Mouse (Mus musculus): ENCODE measurements around the gene Tsacc. TPM values are rescaled to one million over a fixed set of nuclear protein-coding genes. Genes with fewer than 3 reads are reported as not detected.

The Tsacc gene
- polyA plus RNA-seq (2014; fragmentation: Nextera tagmentation; extraction: Ambion mirVana) = 12.2 and 14.4 TPM in 2 replicates

GRCm38 (mm10) chr3:88296561-88297318, at the start of gene Tsacc, which contains the start of gene Cct3:
Tsacc (minus strand) TSS chr3:88296999.
Cct3 (plus strand) TSS chr3:88297116.
- peak within 1 kb of the TSS; percentile 81 for H3K9ac ChIP-seq (ENCODE audit: low read length)
- peak; percentile 98 for ATAC-seq (ENCODE audit: insufficient number of reproducible peaks, insufficient read depth, low FRiP score, low read depth)

GRCm38 (mm10) chr3:88339006-88339405, 42.2 kb upstream of the Tsacc start:
- Histone ChIP-seq H3K4me3 (ENCODE audit: control insufficient read depth in 1 of 2, insufficient read depth in 1 of 2, low read depth in 1 of 2, low read length in 2 of 2) (no peak overlapping the region), H3K36me3 (ENCODE audit: control insufficient read depth, insufficient read depth, low read length) (peaks cover 34% of the 10 kb centered on the region), H3K4me1 (ENCODE audit: control insufficient read depth in 2 of 2, insufficient read depth in 2 of 2, low read length in 2 of 2) (peaks cover 11 to 26% of the 10 kb centered on the region in 2 experiments), H3K4me2 (ENCODE audit: low read length) (peak overlapping the region; percentile 4; the same call in 1 of the 2 replicates), H3K27ac (replicated peaks in 1 of 2; ENCODE audit: control insufficient read depth in 1 of 2, insufficient read depth in 1 of 2, low read depth in 2 of 2, low read length in 2 of 2) (no peak overlapping the region), H3K9me3 (ENCODE audit: control insufficient read depth, low read length) (no peaks in the 10 kb centered on the region), H3K27me3 (ENCODE audit: control insufficient read depth, insufficient read depth, low read length) (no peaks in the 10 kb centered on the region), H3K9ac (ENCODE audit: low read length) (0 out of 2 replicates have a peak overlapping the region, but pooled peaks have one; percentile 42)
- no peak for ATAC-seq (ENCODE audit: insufficient number of reproducible peaks, insufficient read depth, low FRiP score, low read depth)
- WGBS = 63% methylated on average over 3 of the region's 3 CpGs

More at GRCm38 (mm10) chr3:88296561-88297318, at the start of gene Tsacc, which contains the start of gene Cct3:
- Histone ChIP-seq H3K4me3 (ENCODE audit: control insufficient read depth in 1 of 2, insufficient read depth in 1 of 2, low read depth in 1 of 2, low read length in 2 of 2) (peak within 1 kb of the TSS; percentile 70 to 93), H3K4me1 (ENCODE audit: control insufficient read depth in 2 of 2, insufficient read depth in 2 of 2, low read length in 2 of 2) (peaks cover 2 to 17% of the 10 kb centered on the region in 2 experiments; a peak in 2 of 4 replicates), H3K27me3 (ENCODE audit: control insufficient read depth, insufficient read depth, low read length) (no peaks in the 10 kb centered on the region), H3K9me3 (ENCODE audit: control insufficient read depth, low read length) (no peaks in the 10 kb centered on the region), H3K27ac (replicated peaks in 1 of 2; ENCODE audit: control insufficient read depth in 1 of 2, insufficient read depth in 1 of 2, low read depth in 2 of 2, low read length in 2 of 2) (peak within 1 kb of the TSS; percentile 90 to 98), H3K4me2 (ENCODE audit: low read length) (peak within 1 kb of the TSS; percentile 95), H3K36me3 (ENCODE audit: control insufficient read depth, insufficient read depth, low read length) (peaks cover 32% of the 10 kb centered on the region)
- under 1% methylated on average over 44 of the region's 44 CpGs for WGBS

GRCm38 (mm10) chr3:88338316-88338715, 41.5 kb upstream of the Tsacc start:
- Histone ChIP-seq H3K27me3 (ENCODE audit: control insufficient read depth, insufficient read depth, low read length) (no peaks in the 10 kb centered on the region), H3K4me2 (ENCODE audit: low read length) (no peak overlapping the region), H3K9me3 (ENCODE audit: control insufficient read depth, low read length) (no peaks in the 10 kb centered on the region), H3K27ac (replicated peaks in 1 of 2; ENCODE audit: control insufficient read depth in 1 of 2, insufficient read depth in 1 of 2, low read depth in 2 of 2, low read length in 2 of 2) (no peak overlapping the region), H3K36me3 (ENCODE audit: control insufficient read depth, insufficient read depth, low read length) (peaks cover 27% of the 10 kb centered on the region), H3K4me3 (ENCODE audit: control insufficient read depth in 1 of 2, insufficient read depth in 1 of 2, low read depth in 1 of 2, low read length in 2 of 2) (no peak overlapping the region), H3K9ac (ENCODE audit: low read length) (no peak overlapping the region), H3K4me1 (ENCODE audit: control insufficient read depth in 2 of 2, insufficient read depth in 2 of 2, low read length in 2 of 2) (peaks cover 11 to 26% of the 10 kb centered on the region in 2 experiments)
- ATAC-seq (ENCODE audit: insufficient number of reproducible peaks, insufficient read depth, low FRiP score, low read depth) = no peak
- WGBS = 76% methylated on average over 7 of the region's 7 CpGs

GRCm38 (mm10) chr3:88337367-88338020, 40.7 kb upstream of the Tsacc start:
- Histone ChIP-seq H3K9ac (ENCODE audit: low read length) (peak overlapping the region; percentile 49), H3K4me2 (ENCODE audit: low read length) (peak overlapping the region; percentile 62), H3K4me3 (ENCODE audit: control insufficient read depth in 1 of 2, insufficient read depth in 1 of 2, low read depth in 1 of 2, low read length in 2 of 2) (peak overlapping the region; percentile 4 to 82; a peak in 3 of 4 replicates), H3K27me3 (ENCODE audit: control insufficient read depth, insufficient read depth, low read length) (no peaks in the 10 kb centered on the region), H3K36me3 (ENCODE audit: control insufficient read depth, insufficient read depth, low read length) (peaks cover 19% of the 10 kb centered on the region), H3K9me3 (ENCODE audit: control insufficient read depth, low read length) (no peaks in the 10 kb centered on the region), H3K4me1 (ENCODE audit: control insufficient read depth in 2 of 2, insufficient read depth in 2 of 2, low read length in 2 of 2) (peaks cover 11 to 26% of the 10 kb centered on the region in 2 experiments), H3K27ac (replicated peaks in 1 of 2; ENCODE audit: control insufficient read depth in 1 of 2, insufficient read depth in 1 of 2, low read depth in 2 of 2, low read length in 2 of 2) (peak overlapping the region; percentile 64 to 96)
- no peak for ATAC-seq (ENCODE audit: insufficient number of reproducible peaks, insufficient read depth, low FRiP score, low read depth)
- 52% methylated on average over 11 of the region's 11 CpGs for WGBS

GRCm38 (mm10) chr3:88336058-88337013, 39.5 kb upstream of the Tsacc start, which contains the start of the genes Tmem79 and Smg5:
Tmem79 (minus strand) TSS chr3:88336148.
Smg5 (plus strand) TSS chr3:88336260.
- H3K4me1 ChIP-seq (ENCODE audit: control insufficient read depth in 2 of 2, insufficient read depth in 2 of 2, low read length in 2 of 2) = peaks cover 11 to 26% of the 10 kb centered on the region in 2 experiments
- WGBS = under 1% methylated on average over 57 of the region's 66 CpGs
- peak; percentile 88 for ATAC-seq (ENCODE audit: insufficient number of reproducible peaks, insufficient read depth, low FRiP score, low read depth)

GRCm38 (mm10) chr3:88335436-88336053, 38.7 kb upstream of the Tsacc start:
- peak overlapping the region; percentile 87 for H3K4me2 ChIP-seq (ENCODE audit: low read length)
- H3K27me3 ChIP-seq (ENCODE audit: control insufficient read depth, insufficient read depth, low read length) = no peaks in the 10 kb centered on the region
- peak; percentile 37 for ATAC-seq (ENCODE audit: insufficient number of reproducible peaks, insufficient read depth, low FRiP score, low read depth)
- H3K4me1 ChIP-seq (ENCODE audit: control insufficient read depth in 2 of 2, insufficient read depth in 2 of 2, low read length in 2 of 2) = peaks cover 11 to 26% of the 10 kb centered on the region in 2 experiments
- no peaks in the 10 kb centered on the region for H3K9me3 ChIP-seq (ENCODE audit: control insufficient read depth, low read length)
- peak overlapping the region; percentile 93 for H3K9ac ChIP-seq (ENCODE audit: low read length)
- peak overlapping the region; percentile 82 to 93 for H3K4me3 ChIP-seq (ENCODE audit: control insufficient read depth in 1 of 2, insufficient read depth in 1 of 2, low read depth in 1 of 2, low read length in 2 of 2)
- peak overlapping the region; percentile 96 to 97 for H3K27ac ChIP-seq (replicated peaks in 1 of 2; ENCODE audit: control insufficient read depth in 1 of 2, insufficient read depth in 1 of 2, low read depth in 2 of 2, low read length in 2 of 2)
- under 1% methylated on average over 27 of the region's 27 CpGs for WGBS
- peaks cover under 1% of the 10 kb centered on the region; the same call in 1 of the 2 replicates for H3K36me3 ChIP-seq (ENCODE audit: control insufficient read depth, insufficient read depth, low read length)

More at GRCm38 (mm10) chr3:88336058-88337013, 39.5 kb upstream of the Tsacc start, which contains the start of the genes Tmem79 and Smg5:
- Histone ChIP-seq H3K27ac (replicated peaks in 1 of 2; ENCODE audit: control insufficient read depth in 1 of 2, insufficient read depth in 1 of 2, low read depth in 2 of 2, low read length in 2 of 2) (peak within 1 kb of the TSS; percentile 96 to 97), H3K9me3 (ENCODE audit: control insufficient read depth, low read length) (no peaks in the 10 kb centered on the region), H3K4me2 (ENCODE audit: low read length) (peak within 1 kb of the TSS; percentile 87), H3K9ac (ENCODE audit: low read length) (peak within 1 kb of the TSS; percentile 93), H3K36me3 (ENCODE audit: control insufficient read depth, insufficient read depth, low read length) (peaks cover 8% of the 10 kb centered on the region), H3K4me3 (ENCODE audit: control insufficient read depth in 1 of 2, insufficient read depth in 1 of 2, low read depth in 1 of 2, low read length in 2 of 2) (peak within 1 kb of the TSS; percentile 82 to 93), H3K27me3 (ENCODE audit: control insufficient read depth, insufficient read depth, low read length) (no peaks in the 10 kb centered on the region)

Data from heart, embryonic 14.5 days (tissue).